Mouse (Mus musculus) heart, embryonic 12.5 days (tissue): ENCODE data around the gene Cngb1. TPM values are rescaled to one million over a fixed set of nuclear protein-coding genes. Genes with fewer than 3 reads are reported as not detected.

ENCODE experiments used
- ATAC-seq: fragments of 200-750 bp; cut with Nextera tagmentation; 2 replicates; pipeline ENCODE4 v1.8.0; 2017; ENCODE audit warnings: moderate TSS enrichment, moderate library complexity; ENCODE audit not compliant: insufficient number of reproducible peaks, low FRiP score
- H3K27ac ChIP-seq: fragments of 300-500 bp; sonication (generic); 2 replicates; pipeline ENCODE4 v1.5.1; 2016; ENCODE audit warnings: mild to moderate bottlenecking, moderate library complexity; ENCODE audit not compliant: poor library complexity, severe bottlenecking
- H3K27me3 ChIP-seq: fragments of 300-500 bp; sonication (generic); replicated peaks from 2 replicates; pipeline ENCODE4 v1.6.1; 2016; ENCODE audit warnings: mild to moderate bottlenecking, moderate library complexity
- H3K36me3 ChIP-seq: fragments of 300-500 bp; sonication (generic); 2 replicates; pipeline ENCODE4 v1.6.1; 2016; ENCODE audit warnings: mild to moderate bottlenecking, moderate library complexity
- H3K4me1 ChIP-seq: fragments of 300-500 bp; sonication (generic); replicated peaks from 2 replicates; pipeline ENCODE4 v1.6.1; 2016; ENCODE audit warnings: mild to moderate bottlenecking
- H3K4me2 ChIP-seq: fragments of 300-500 bp; sonication (generic); 2 replicates; pipeline ENCODE4 v1.6.1; 2016; ENCODE audit warnings: mild to moderate bottlenecking, moderate library complexity
- H3K4me3 ChIP-seq: fragments of 300-500 bp; sonication (generic); 2 replicates; pipeline ENCODE4 v1.5.1; 2016; ENCODE audit warnings: mild to moderate bottlenecking
- H3K9ac ChIP-seq: fragments of 300-500 bp; sonication (generic); 2 replicates; pipeline ENCODE4 v1.6.1; 2016; ENCODE audit warnings: mild to moderate bottlenecking, moderate library complexity
- H3K9me3 ChIP-seq: fragments of 300-500 bp; sonication (generic); replicated peaks from 2 replicates; pipeline ENCODE4 v1.6.1; 2016; ENCODE audit warnings: mild to moderate bottlenecking, moderate library complexity
- WGBS: fragments of 180-500 bp; shearing (Covaris S2); methylation state at CpG from one replicate; pipeline ENCODE4 v1.1.7; 2016; 5-methylcytosine and 5-hydroxymethylcytosine counted together
- polyA plus RNA-seq: library from polyadenylated mRNA; unstranded; fragments of >200 nt; fragmentation: Nextera tagmentation; extraction: Ambion mirVana; gene quantifications from 2 replicates; pipeline ENCODE4 v1.2.1, GENCODE M21; 2016

Gene Cngb1
- polyA plus RNA-seq, 1 experiment from 2014 or later: 0.26 TPM

DNA sequence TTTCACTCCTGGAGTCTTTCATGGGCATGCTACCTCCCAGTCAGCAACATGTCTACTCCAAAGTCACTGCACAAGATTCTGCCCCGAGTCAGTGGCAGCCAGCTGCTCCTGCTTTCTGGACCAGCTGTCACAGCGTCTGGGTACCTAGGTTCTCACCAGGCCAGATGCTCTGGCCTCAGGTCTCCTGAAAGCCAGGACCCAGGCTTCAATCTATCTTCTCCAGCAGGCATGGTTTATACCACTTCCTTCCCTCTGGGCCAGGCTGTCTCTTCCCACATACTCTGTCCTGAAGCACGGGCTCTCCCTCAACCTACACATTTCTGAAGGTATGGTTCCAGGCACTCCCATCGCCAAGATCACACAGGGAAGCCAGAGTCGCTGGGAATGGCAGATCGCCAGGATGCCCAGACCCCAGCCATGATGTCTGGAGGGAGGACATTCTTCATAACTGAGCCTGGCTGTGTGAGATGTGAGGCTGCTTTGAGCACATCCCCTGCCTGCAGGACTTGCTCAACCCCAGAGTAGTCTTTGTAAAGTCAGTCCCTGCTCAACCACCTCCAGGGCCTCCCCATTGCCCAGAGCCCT lies 17.2 kb downstream of the Cngb1 start:
- no peak overlapping the region for H3K4me2 ChIP-seq
- H3K4me1 ChIP-seq: peaks cover 16% of the 10 kb centered on the region
- no peak overlapping the region for H3K4me3 ChIP-seq
- WGBS: 58% methylated on average over 6 of the region's 6 CpGs
- H3K27ac ChIP-seq: no peak overlapping the region
- no peaks in the 10 kb centered on the region for H3K27me3 ChIP-seq
- no peaks in the 10 kb centered on the region for H3K36me3 ChIP-seq
- no peak overlapping the region for H3K9ac ChIP-seq
- ATAC-seq: no peak
- peaks cover 3% of the 10 kb centered on the region; the same call in 1 of the 2 replicates for H3K9me3 ChIP-seq

DNA sequence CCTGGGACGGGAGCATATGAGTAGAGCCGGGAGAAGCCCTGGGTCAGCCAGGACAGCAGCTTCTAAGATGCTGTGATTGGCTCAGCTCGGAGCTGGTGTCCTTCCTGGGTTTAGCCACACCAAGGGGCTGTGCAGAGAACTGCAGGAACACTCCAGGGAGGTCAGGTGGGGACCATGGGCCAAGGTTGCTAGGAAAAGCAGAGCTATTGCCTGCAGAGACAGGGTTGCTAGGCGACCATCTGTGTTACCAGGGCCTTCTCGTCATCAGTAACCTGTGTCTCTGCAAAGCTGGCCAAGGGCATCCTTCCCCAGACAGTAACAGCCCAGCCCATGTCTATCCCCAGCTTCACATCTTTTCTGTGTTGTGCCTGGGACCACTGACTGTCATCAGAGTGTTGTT lies 24.9 kb downstream of the Cngb1 start:
- ATAC-seq: peak; percentile 39; the same call in 1 of the 2 replicates
- 50% methylated on average over 5 of the region's 5 CpGs for WGBS

DNA sequence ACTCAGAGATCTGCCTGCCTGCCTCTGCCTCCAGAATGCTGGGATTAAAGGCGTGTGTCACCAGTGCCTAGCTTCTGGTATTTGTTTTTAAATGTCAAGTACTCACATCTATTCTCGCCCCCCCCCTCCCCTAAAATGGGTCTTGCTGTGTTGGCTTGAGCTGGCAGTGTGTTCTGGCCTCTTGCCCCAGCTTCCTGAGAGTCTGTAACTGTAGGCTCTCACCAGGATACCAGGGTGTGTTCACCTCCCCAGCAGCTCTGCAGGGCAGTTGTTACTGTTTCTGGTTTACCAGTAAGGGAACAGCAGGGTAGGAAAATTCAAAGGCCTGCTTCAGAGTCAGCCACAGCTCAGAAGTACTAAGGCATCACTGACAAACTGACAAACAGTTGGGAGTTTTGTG lies 33.5 kb downstream of the Cngb1 start:
- no peaks in the 10 kb centered on the region for H3K4me1 ChIP-seq
- H3K27me3 ChIP-seq: 0 out of 2 replicates have a peak, but pooled peaks cover 4% of the 10 kb centered on the region
- no peaks in the 10 kb centered on the region for H3K36me3 ChIP-seq
- H3K27ac ChIP-seq: no peak overlapping the region
- H3K4me3 ChIP-seq: no peak overlapping the region
- H3K4me2 ChIP-seq: no peak overlapping the region
- H3K9me3 ChIP-seq: no peaks in the 10 kb centered on the region
- no peak for ATAC-seq
- H3K9ac ChIP-seq: no peak overlapping the region
- WGBS: 24% methylated on average over 2 of the region's 2 CpGs

More for the DNA sequence above, 24.9 kb downstream of the Cngb1 start:
- no peak overlapping the region for H3K9ac ChIP-seq
- H3K4me2 ChIP-seq: no peak overlapping the region
- no peak overlapping the region for H3K4me3 ChIP-seq
- no peaks in the 10 kb centered on the region; the same call in 1 of the 2 replicates for H3K9me3 ChIP-seq
- H3K27ac ChIP-seq: no peak overlapping the region
- no peaks in the 10 kb centered on the region for H3K27me3 ChIP-seq
- H3K36me3 ChIP-seq: no peaks in the 10 kb centered on the region
- H3K4me1 ChIP-seq: peaks cover 11% of the 10 kb centered on the region

DNA sequence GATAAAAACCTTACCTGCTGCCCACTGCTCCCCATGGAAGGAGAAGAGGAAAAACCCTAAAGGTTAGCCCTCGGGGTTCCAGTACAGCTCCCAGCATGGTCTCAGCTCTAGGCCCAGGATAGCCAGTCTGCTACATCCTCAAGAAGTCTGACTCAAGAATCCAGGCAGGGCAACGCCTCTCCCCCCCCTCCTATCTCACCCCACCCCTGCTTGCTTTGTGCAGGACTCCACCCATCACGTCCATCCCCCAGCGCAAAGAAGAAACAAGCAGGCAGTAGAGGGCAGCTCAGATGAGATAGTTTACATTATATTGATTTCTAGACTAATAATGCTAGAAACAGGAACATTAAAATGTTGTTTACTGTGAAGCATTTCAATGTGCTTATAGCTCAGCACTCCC lies 34.5 kb downstream of the Cngb1 start:
- ATAC-seq: no peak
- no peaks in the 10 kb centered on the region for H3K9me3 ChIP-seq

DNA sequence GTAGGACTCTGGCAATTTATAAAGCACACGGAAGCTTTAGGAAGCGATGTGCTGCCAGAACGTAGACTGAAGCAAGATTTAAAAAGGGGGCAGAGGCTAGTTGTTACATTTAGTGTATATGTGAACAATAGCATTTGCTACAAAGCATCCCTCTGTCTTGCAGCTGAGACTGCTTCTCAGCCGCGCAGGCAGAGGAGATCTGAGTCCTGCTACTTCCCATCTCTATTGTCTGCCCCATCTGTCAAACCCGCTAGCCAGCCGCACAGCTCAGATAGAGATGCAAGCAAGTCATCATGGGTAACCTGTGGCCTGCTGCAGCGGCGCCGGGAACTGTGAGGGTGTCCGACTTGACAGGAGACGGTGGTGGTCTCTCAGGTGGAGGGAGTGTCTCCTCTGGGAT lies 35.9 kb downstream of the Cngb1 start:
- no peak overlapping the region for H3K4me3 ChIP-seq
- H3K36me3 ChIP-seq: no peaks in the 10 kb centered on the region
- H3K4me1 ChIP-seq: no peaks in the 10 kb centered on the region
- H3K27ac ChIP-seq: no peak overlapping the region
- 0 out of 2 replicates have a peak, but pooled peaks cover 4% of the 10 kb centered on the region for H3K27me3 ChIP-seq
- ATAC-seq: no peak
- 75% methylated on average over 12 of the region's 12 CpGs for WGBS
- no peak overlapping the region for H3K4me2 ChIP-seq
- no peaks in the 10 kb centered on the region for H3K9me3 ChIP-seq
- H3K9ac ChIP-seq: no peak overlapping the region

More for the DNA sequence above, 34.5 kb downstream of the Cngb1 start:
- Histone ChIP-seq H3K36me3 (no peaks in the 10 kb centered on the region), H3K27me3 (0 out of 2 replicates have a peak, but pooled peaks cover 4% of the 10 kb centered on the region), H3K27ac (no peak overlapping the region), H3K4me3 (no peak overlapping the region), H3K9ac (no peak overlapping the region), H3K4me1 (no peaks in the 10 kb centered on the region), H3K4me2 (no peak overlapping the region)
- WGBS: 43% methylated on average over 4 of the region's 4 CpGs

DNA sequence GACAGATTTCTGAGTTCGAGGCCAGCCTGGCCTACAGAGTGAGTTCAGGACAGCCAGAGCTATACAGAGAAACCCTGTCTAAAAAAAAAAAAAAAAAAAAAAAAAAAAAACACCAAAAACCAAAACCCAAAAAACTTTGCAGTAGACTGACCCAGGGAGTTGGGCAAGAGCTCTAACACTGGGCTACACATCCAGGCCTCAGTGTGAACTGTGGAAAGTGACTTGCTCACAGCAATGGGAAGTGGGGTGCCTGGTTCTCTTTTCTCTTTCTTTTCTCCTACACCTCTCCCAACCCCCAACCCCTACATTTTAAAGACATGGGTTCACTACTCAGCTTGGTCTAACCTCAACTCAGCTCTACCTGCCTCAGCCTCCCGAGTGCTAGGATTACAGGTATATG lies 44.2 kb downstream of the Cngb1 start:
- Histone ChIP-seq H3K27me3 (no peaks in the 10 kb centered on the region), H3K9ac (no peak overlapping the region), H3K27ac (no peak overlapping the region), H3K4me3 (no peak overlapping the region), H3K9me3 (no peaks in the 10 kb centered on the region), H3K4me1 (no peaks in the 10 kb centered on the region), H3K36me3 (no peaks in the 10 kb centered on the region), H3K4me2 (no peak overlapping the region)
- 89% methylated on average over 2 of the region's 2 CpGs for WGBS
- ATAC-seq: no peak

DNA sequence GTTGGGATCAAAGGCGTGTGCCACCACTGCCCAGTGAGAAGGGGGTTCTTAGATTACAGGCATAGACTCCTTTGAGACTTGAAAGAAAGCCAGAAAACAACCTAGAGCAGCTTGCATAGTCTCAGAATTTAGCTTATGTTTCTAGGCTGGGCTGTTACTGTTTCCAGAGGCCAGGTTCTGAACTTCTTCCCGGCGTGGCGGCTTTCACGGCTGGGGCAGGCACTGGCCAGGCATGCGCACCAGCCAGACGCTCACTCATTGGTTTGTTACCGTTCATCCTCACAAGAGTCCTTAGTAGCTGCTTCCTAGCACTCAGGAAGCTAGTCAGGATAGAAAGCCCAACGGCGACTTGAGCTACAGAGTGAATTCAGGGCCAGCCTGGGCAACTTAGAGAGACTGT lies 50.8 kb downstream of the Cngb1 start:
- no peaks in the 10 kb centered on the region for H3K4me1 ChIP-seq
- no peak for ATAC-seq
- no peaks in the 10 kb centered on the region for H3K9me3 ChIP-seq
- no peaks in the 10 kb centered on the region for H3K27me3 ChIP-seq
- H3K4me3 ChIP-seq: no peak overlapping the region
- no peaks in the 10 kb centered on the region for H3K36me3 ChIP-seq
- no peak overlapping the region for H3K4me2 ChIP-seq
- no peak overlapping the region for H3K27ac ChIP-seq
- no peak overlapping the region for H3K9ac ChIP-seq
- WGBS: 80% methylated on average over 10 of the region's 10 CpGs

DNA sequence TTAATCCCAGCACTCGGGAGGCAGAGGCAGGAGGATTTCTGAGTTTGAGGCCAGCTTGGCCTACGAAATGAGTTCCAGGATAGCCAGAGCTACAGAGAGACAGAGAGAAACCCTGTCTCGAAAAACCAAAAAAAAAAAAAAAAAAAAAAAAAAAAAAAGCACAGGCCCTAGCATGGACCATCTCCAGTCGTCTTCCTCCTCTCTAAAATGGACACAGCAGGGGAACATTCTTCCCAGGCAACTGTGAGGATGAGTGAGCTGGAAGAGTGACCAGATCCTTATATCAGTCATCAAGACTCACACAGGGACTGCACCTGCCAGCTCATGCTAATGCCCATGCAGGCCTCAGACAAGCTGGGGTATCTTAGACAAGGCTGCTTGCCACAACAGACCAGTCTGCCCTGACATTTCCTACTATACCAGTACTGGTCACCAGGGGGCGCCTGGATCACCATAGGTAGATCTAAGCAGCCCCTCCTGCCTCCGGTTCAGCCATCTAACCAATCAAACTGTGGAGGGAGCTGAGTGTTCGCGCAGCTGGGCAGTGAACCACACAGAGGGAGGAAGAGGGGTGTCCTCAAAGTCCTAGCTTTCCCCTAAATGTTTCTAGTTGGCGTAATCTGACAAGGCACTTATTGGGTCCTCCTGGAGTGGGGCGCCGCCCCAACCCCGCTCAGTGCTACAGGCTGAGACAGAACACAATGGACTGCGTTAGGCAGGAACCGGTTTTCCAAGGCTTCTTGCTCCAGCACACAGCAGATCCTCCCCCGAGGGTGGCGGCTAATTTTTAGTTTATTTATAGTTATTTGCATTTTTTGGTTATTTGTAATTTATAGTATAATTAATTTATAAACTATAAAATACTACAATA lies 51.6 kb downstream of the Cngb1 start:
- no peak overlapping the region for H3K9ac ChIP-seq
- H3K4me1 ChIP-seq: no peaks in the 10 kb centered on the region
- WGBS: 21% methylated on average over 16 of the region's 16 CpGs
- no peaks in the 10 kb centered on the region for H3K36me3 ChIP-seq
- peak overlapping the region; percentile 73 for H3K4me2 ChIP-seq
- H3K27me3 ChIP-seq: no peaks in the 10 kb centered on the region
- H3K27ac ChIP-seq: no peak overlapping the region
- H3K9me3 ChIP-seq: no peaks in the 10 kb centered on the region
- H3K4me3 ChIP-seq: peak overlapping the region; percentile 39
- peak; percentile 82 for ATAC-seq

DNA sequence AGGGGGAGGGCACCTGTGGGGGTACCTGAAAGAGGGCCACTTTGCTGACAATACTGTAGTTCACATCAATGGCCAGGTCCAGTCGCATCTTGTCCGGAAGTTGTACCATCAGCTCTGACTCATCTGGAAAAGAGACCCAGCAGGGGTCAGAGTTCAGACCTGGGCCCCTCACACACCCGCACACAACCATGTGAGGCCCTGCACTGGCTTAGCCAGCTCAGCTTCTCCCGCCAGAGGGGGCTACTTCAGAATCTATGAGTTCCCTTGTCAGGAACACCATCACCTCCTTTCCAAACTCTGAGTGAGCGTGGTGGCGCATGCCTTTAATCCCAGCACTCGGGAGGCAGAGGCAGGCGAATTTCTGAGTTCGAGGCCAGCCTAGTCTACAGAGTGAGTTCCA lies 54.3 kb downstream of the Cngb1 start:
- WGBS: 65% methylated on average over 9 of the region's 9 CpGs
- Histone ChIP-seq H3K4me2 (no peak overlapping the region), H3K36me3 (no peaks in the 10 kb centered on the region), H3K4me3 (no peak overlapping the region), H3K4me1 (no peaks in the 10 kb centered on the region), H3K27ac (no peak overlapping the region), H3K27me3 (no peaks in the 10 kb centered on the region), H3K9me3 (no peaks in the 10 kb centered on the region), H3K9ac (no peak overlapping the region)
- no peak for ATAC-seq

DNA sequence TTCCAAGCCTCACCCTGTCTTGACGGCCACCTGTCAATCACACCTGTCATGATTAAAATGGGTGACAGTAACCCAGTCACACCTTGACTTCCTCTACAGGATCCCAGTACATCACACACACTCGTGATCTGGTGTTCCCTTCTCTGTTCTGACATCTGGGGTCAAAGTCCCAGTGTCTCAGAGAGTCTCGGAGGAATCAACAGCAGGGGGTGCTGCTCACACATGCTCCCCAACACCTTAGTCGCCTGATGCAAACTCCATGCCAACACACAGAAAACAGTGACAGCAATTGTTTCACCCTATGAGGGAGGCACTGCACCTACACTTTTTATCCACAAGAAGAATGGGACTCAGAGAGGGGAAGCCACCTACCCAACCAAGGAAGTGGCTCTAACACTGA lies 56.5 kb downstream of the Cngb1 start:
- 56% methylated on average over 4 of the region's 4 CpGs for WGBS
- no peak for ATAC-seq

DNA sequence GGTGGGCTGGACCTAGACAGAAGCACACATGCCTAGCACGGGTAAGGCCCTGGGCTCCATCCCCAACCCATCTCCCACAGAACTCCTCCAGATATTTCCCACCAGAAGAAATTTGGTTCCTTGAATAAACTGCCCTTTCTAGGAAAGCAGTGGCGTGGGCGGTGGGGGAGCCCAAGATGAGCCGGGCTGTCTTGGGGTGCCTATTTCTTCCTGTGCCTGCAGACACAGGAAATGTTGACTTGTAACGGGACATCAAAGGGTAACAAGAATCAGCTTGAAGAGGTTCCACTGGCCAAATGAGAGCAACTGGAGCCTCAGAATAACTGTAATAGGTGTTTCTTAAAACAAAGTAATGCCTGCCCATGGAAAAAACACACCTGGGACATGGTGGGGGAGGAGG lies 59.1 kb downstream of the Cngb1 start:
- Histone ChIP-seq H3K4me1 (peaks cover 15% of the 10 kb centered on the region), H3K36me3 (no peaks in the 10 kb centered on the region), H3K27me3 (no peaks in the 10 kb centered on the region), H3K4me3 (no peak overlapping the region), H3K9ac (no peak overlapping the region), H3K9me3 (no peaks in the 10 kb centered on the region), H3K27ac (no peak overlapping the region), H3K4me2 (no peak overlapping the region)
- 72% methylated on average over 5 of the region's 5 CpGs for WGBS
- no peak for ATAC-seq

More for the DNA sequence above, 56.5 kb downstream of the Cngb1 start:
- H3K9me3 ChIP-seq: no peaks in the 10 kb centered on the region
- no peaks in the 10 kb centered on the region for H3K27me3 ChIP-seq
- H3K4me3 ChIP-seq: no peak overlapping the region
- peaks cover 7% of the 10 kb centered on the region for H3K4me1 ChIP-seq
- no peaks in the 10 kb centered on the region for H3K36me3 ChIP-seq
- H3K4me2 ChIP-seq: no peak overlapping the region
- H3K9ac ChIP-seq: no peak overlapping the region
- no peak overlapping the region for H3K27ac ChIP-seq
